Mouse (Mus musculus) liver, adult 2 months (tissue): ENCODE measurements around the gene Abcg5.

ENCODE experiments used
- CTCF ChIP-seq: fragments of 200-500 bp; IDR thresholded peaks from 2 replicates; pipeline ENCODE4 v1.5.1; 2011; ENCODE audit warnings: low read depth, low read length, control low read depth
- POLR2A ChIP-seq: fragments of 200-500 bp; IDR thresholded peaks from 2 replicates; pipeline ENCODE4 v1.6.1; 2011; ENCODE audit warnings: low read length, control low read depth; ENCODE audit not compliant: insufficient read depth; ENCODE audit errors: extremely low read depth

DNA sequence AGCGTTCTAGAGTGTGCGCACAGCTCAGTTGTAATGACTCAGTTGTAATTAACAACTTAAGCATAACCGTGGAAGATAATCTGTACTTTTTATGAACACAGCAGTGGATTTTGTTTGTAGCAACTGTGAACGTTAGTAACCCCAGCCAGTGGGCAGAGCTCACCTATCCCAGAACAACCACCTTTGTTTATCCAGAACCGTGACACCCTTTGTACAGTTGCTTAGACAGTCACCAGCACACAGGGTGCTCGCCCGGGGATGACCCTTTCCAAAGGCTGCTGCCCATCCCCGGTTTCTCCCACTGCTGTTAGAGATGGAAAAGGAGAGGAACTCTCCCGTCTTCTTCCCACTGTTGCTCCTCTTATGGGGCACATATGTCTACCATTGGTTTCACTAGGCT, 29.3 kb downstream of the Abcg5 start:
- TF ChIP-seq POLR2A (no peak), CTCF (no peak)
